Comparison of ENCODE assay signal across 8 mouse cellular contexts in the genomic region with DNA sequence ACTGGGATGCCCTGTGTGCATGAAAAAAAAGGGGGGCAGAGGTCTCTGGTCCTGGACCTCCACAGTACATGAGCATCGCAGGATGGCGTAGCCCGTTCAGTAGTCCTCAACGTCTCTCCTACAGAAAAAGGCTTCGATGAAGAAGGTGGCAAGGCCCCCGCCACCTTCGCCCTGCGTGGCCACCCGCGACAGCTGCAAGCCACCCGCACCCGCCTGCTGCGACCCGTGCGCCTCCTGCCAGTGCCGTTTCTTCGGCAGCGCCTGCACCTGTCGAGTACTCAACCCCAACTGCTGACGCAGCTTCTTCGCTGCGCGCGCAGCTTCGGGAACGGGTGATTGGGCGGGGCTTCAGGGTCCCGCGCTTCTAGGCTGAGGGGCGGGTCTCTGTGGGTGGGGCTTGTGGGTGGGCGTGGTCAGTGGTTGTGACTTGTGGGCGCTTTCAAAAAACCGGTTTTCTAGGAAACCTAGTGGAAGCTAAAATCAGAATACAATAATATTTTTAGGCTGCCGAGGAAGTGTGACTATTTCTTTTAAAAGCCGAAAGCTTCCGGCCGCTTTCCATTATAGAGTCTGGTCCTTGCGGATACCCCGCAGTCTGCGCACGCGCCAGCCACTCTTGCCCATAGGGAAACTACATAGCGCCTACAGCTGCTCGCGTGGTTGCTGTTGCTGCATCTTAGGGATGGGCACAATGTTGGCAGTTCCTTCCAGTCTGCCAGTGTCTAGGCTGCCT. TPM values are rescaled to one million over a fixed set of nuclear protein-coding genes. Genes with fewer than 3 reads are reported as not detected.
DNase-seq lines count a peak whose midpoint lies in the region; ATAC-seq and TF ChIP-seq lines count a peak whose summit lies in the region.

No protein-coding gene starts in this region.

- H3K36me3 ChIP-seq in heart, embryonic 12.5 days = no peaks in the 10 kb centered on the region
- no peaks in the 10 kb centered on the region for H3K36me3 ChIP-seq in kidney, postnatal 0 days (ENCODE audit: insufficient read depth, low read length)
- no peaks in the 10 kb centered on the region for H3K36me3 ChIP-seq in liver, embryonic 11.5 days (ENCODE audit: control insufficient read depth, insufficient read depth, low read length)
- no peaks in the 10 kb centered on the region for H3K36me3 ChIP-seq in stomach, embryonic 14.5 days (ENCODE audit: control insufficient read depth, insufficient read depth, low read length)

- peak overlapping the region; percentile 78 for H3K4me2 ChIP-seq in heart, embryonic 12.5 days
- peak overlapping the region; percentile 60 for H3K4me2 ChIP-seq in kidney, postnatal 0 days (ENCODE audit: low read length)
- peak overlapping the region; percentile 89 for H3K4me2 ChIP-seq in liver, embryonic 11.5 days
- peak overlapping the region; percentile 89 for H3K4me2 ChIP-seq in stomach, embryonic 14.5 days (replicated peaks; ENCODE audit: low read depth, low read length)

- peak; percentile 96 for DNase-seq in B cell, adult 2 months
- peak; percentile 96 for DNase-seq in brain, adult 2 months (ENCODE audit: low read depth, low spot score)
- DNase-seq in kidney, postnatal 0 days (ENCODE audit: low spot score) = peak; percentile 95
- DNase-seq in liver, embryonic 11.5 days (ENCODE audit: low spot score) = peak; percentile 95
- DNase-seq in naive thymus-derived CD4-positive, alpha-beta T cell, adult 2 months (ENCODE audit: low read depth) = peak; percentile 98

- 2% methylated on average over 45 of the region's 45 CpGs for WGBS in heart, embryonic 12.5 days
- WGBS in kidney, postnatal 0 days = 2% methylated on average over 41 of the region's 45 CpGs
- WGBS in liver, embryonic 11.5 days = 2% methylated on average over 45 of the region's 45 CpGs
- WGBS in stomach, embryonic 14.5 days = 1% methylated on average over 45 of the region's 45 CpGs

- peak; percentile 94 for ATAC-seq in erythroblast, adult 5-6 weeks (replicated peaks; ENCODE audit: low FRiP score, poor library complexity, severe bottlenecking)
- peak; percentile 96 for ATAC-seq in heart, embryonic 12.5 days (ENCODE audit: insufficient number of reproducible peaks, low FRiP score)
- peak; percentile 93 for ATAC-seq in kidney, postnatal 0 days (replicated peaks; ENCODE audit: low FRiP score, low read depth)
- ATAC-seq in liver, embryonic 11.5 days (replicated peaks; ENCODE audit: low FRiP score) = peak; percentile 92
- peak; percentile 92 for ATAC-seq in stomach, embryonic 14.5 days (ENCODE audit: insufficient number of reproducible peaks, insufficient read depth, low FRiP score, low read depth)

- no peaks in the 10 kb centered on the region for H3K27me3 ChIP-seq in heart, embryonic 12.5 days (replicated peaks)
- no peaks in the 10 kb centered on the region for H3K27me3 ChIP-seq in kidney, postnatal 0 days (ENCODE audit: insufficient read depth, low read length)
- H3K27me3 ChIP-seq in liver, embryonic 11.5 days (replicated peaks; ENCODE audit: control insufficient read depth, insufficient read depth, low read length) = no peaks in the 10 kb centered on the region
- H3K27me3 ChIP-seq in stomach, embryonic 14.5 days (ENCODE audit: control insufficient read depth, insufficient read depth, low read length) = no peaks in the 10 kb centered on the region

- H3K27ac ChIP-seq in heart, embryonic 12.5 days (ENCODE audit: poor library complexity, severe bottlenecking) = peak overlapping the region; percentile 42
- H3K27ac ChIP-seq in kidney, postnatal 0 days = peak overlapping the region; percentile 47
- H3K27ac ChIP-seq in liver, embryonic 11.5 days (ENCODE audit: low read depth, low read length) = peak overlapping the region; percentile 75
- H3K27ac ChIP-seq in stomach, embryonic 14.5 days (ENCODE audit: low read length) = peak overlapping the region; percentile 89

- TF ChIP-seq CTCF in kidney, postnatal 0 days (IDR thresholded peaks at IDR 0.05; ENCODE audit: low read depth) = no peak

- no peaks in the 10 kb centered on the region for H3K9me3 ChIP-seq in heart, embryonic 12.5 days (replicated peaks)
- no peaks in the 10 kb centered on the region for H3K9me3 ChIP-seq in kidney, postnatal 0 days (replicated peaks; ENCODE audit: low read length)
- no peaks in the 10 kb centered on the region for H3K9me3 ChIP-seq in liver, embryonic 11.5 days (ENCODE audit: control insufficient read depth, low read length)
- H3K9me3 ChIP-seq in stomach, embryonic 14.5 days (ENCODE audit: control insufficient read depth, low read depth, low read length) = no peaks in the 10 kb centered on the region

- H3K4me3 ChIP-seq in heart, embryonic 12.5 days = peak overlapping the region; percentile 63
- peak overlapping the region; percentile 44 for H3K4me3 ChIP-seq in kidney, postnatal 0 days (replicated peaks; ENCODE audit: low read depth, low read length)
- H3K4me3 ChIP-seq in liver, embryonic 11.5 days (ENCODE audit: low read depth, low read length) = peak overlapping the region; percentile 61
- H3K4me3 ChIP-seq in stomach, embryonic 14.5 days (ENCODE audit: low read depth, low read length) = peak overlapping the region; percentile 48

- H3K9ac ChIP-seq in heart, embryonic 12.5 days = peak overlapping the region; percentile 76
- H3K9ac ChIP-seq in kidney, postnatal 0 days (ENCODE audit: low read depth, low read length) = peak overlapping the region; percentile 53; the same call in 1 of the 2 replicates
- H3K9ac ChIP-seq in liver, embryonic 11.5 days (ENCODE audit: low read depth, low read length) = peak overlapping the region; percentile 80
- H3K9ac ChIP-seq in stomach, embryonic 14.5 days (replicated peaks; ENCODE audit: low read depth, low read length) = peak overlapping the region; percentile 47

- peaks cover 14% of the 10 kb centered on the region for H3K4me1 ChIP-seq in heart, embryonic 12.5 days (replicated peaks)
- no peaks in the 10 kb centered on the region; the same call in 1 of the 2 replicates for H3K4me1 ChIP-seq in kidney, postnatal 0 days (replicated peaks; ENCODE audit: insufficient read depth, low read length)
- peaks cover 18% of the 10 kb centered on the region for H3K4me1 ChIP-seq in liver, embryonic 11.5 days (replicated peaks; ENCODE audit: control insufficient read depth, insufficient read depth, low read length)
- H3K4me1 ChIP-seq in stomach, embryonic 14.5 days (ENCODE audit: control insufficient read depth, insufficient read depth, low read length) = 0 out of 2 replicates have a peak, but pooled peaks cover 5% of the 10 kb centered on the region

RNA-seq across cellular contexts. Expression of a gene that starts 23.6 kb away (rescaled TPM):
- total RNA-seq in erythroblast, adult 5-6 weeks (2015; ENCODE audit: low replicate concordance) = 19.2 and 24.2 TPM in 2 replicates
- 10.6 and 10.9 TPM in 2 replicates for total RNA-seq in erythroblast, adult 5-6 weeks (2017; ENCODE audit: low replicate concordance)
- polyA plus RNA-seq in heart, embryonic 12.5 days (2016; fragmentation: Nextera tagmentation; extraction: Ambion mirVana) = 48.6 and 50.9 TPM in 2 replicates
- polyA plus RNA-seq in kidney, postnatal 0 days (2015; fragmentation: Nextera tagmentation; extraction: Ambion mirVana) = 47.2 and 52.1 TPM in 2 replicates
- 107 and 114 TPM in 2 replicates for polyA plus RNA-seq in liver, embryonic 11.5 days (2014; fragmentation: Nextera tagmentation; extraction: Ambion mirVana)
- polyA plus RNA-seq in stomach, embryonic 14.5 days (2014; fragmentation: Nextera tagmentation; extraction: Ambion mirVana) = 71.9 and 78.9 TPM in 2 replicates

RNA-seq across cellular contexts. Expression of a gene that starts 32.6 kb away (rescaled TPM):
- not detected in 2 replicates for total RNA-seq in erythroblast, adult 5-6 weeks (2015; ENCODE audit: low replicate concordance)
- 0.14 TPM in 1 of 2 replicates, not detected in the other for total RNA-seq in erythroblast, adult 5-6 weeks (2017; ENCODE audit: low replicate concordance)
- 0.94 and 0.95 TPM in 2 replicates for polyA plus RNA-seq in heart, embryonic 12.5 days (2016; fragmentation: Nextera tagmentation; extraction: Ambion mirVana)
- polyA plus RNA-seq in kidney, postnatal 0 days (2015; fragmentation: Nextera tagmentation; extraction: Ambion mirVana) = 0.84 and 0.99 TPM in 2 replicates
- polyA plus RNA-seq in liver, embryonic 11.5 days (2014; fragmentation: Nextera tagmentation; extraction: Ambion mirVana) = 1.8 and 3.1 TPM in 2 replicates
- 1.1 and 3.2 TPM in 2 replicates for polyA plus RNA-seq in stomach, embryonic 14.5 days (2014; fragmentation: Nextera tagmentation; extraction: Ambion mirVana)

Comparison
In these comparisons a context has a peak if more than half of its experiments do, and no peak if none do; other contexts are left out.
1. Peak in every context shown above with its lines: DNase-seq, ATAC-seq, H3K4me3 ChIP-seq and H3K27ac ChIP-seq.